Mouse (Mus musculus) cerebellum, adult 11-12 months (tissue): ENCODE data around the gene Coil.
"Not testable (repeated sequence)": the region's sequence is repeated elsewhere in the genome, so short reads cannot be mapped to it uniquely, and the experiment has no call there.

Source experiments
- DNase-seq: peaks from one replicate; pipeline ENCODE4 v3.0.0; 2022

The Coil gene

GRCm38 (mm10) chr11:89006404-89006803, 36.4 kb downstream of the Coil start:
- DNase-seq, result no peak

GRCm38 (mm10) chr11:89007582-89007981, 37.5 kb downstream of the Coil start:
- no peak for DNase-seq

GRCm38 (mm10) chr11:89009066-89009465, 39.0 kb downstream of the Coil start:
- no peak for DNase-seq

- no peak for DNase-seq
These were observed 39.4 kb downstream of the Coil start for GRCm38 (mm10) chr11:89009496-89009895.

- no peak for DNase-seq
These were observed 42.2 kb downstream of the Coil start for GRCm38 (mm10) chr11:89012241-89012640.

GRCm38 (mm10) chr11:89017514-89018182, 47.6 kb downstream of the Coil start:
- DNase-seq, result no peak

- DNase-seq, result no peak
These were observed 50.7 kb downstream of the Coil start for GRCm38 (mm10) chr11:89020681-89021305.

- DNase-seq, result no peak
These were observed 51.6 kb downstream of the Coil start for GRCm38 (mm10) chr11:89021687-89022086.

- no peak for DNase-seq
These were observed 52.2 kb downstream of the Coil start for GRCm38 (mm10) chr11:89022120-89022731.

GRCm38 (mm10) chr11:89023477-89023876, 53.4 kb downstream of the Coil start:
- DNase-seq, result no peak

- DNase-seq, result peak; percentile 27
These were observed 54.3 kb downstream of the Coil start for GRCm38 (mm10) chr11:89024181-89024881.

- no peak for DNase-seq
These were observed 55.6 kb downstream of the Coil start for GRCm38 (mm10) chr11:89025603-89026002.

GRCm38 (mm10) chr11:89026117-89026516, 56.1 kb downstream of the Coil start:
- DNase-seq, result no peak

- DNase-seq, result no peak
These were observed 57.9 kb downstream of the Coil start for GRCm38 (mm10) chr11:89027955-89028361.

- DNase-seq, result no peak
These were observed 58.9 kb downstream of the Coil start for GRCm38 (mm10) chr11:89028871-89029405.

- DNase-seq, result no peak
These were observed 60.5 kb downstream of the Coil start for GRCm38 (mm10) chr11:89030552-89030951.

GRCm38 (mm10) chr11:89031189-89031588, 61.1 kb downstream of the Coil start:
- DNase-seq, result no peak

GRCm38 (mm10) chr11:89034592-89034991, 64.5 kb downstream of the Coil start:
- no peak for DNase-seq

- DNase-seq, result no peak
These were observed 65.5 kb downstream of the Coil start for GRCm38 (mm10) chr11:89035552-89035951.

GRCm38 (mm10) chr11:89038496-89038895, 68.4 kb downstream of the Coil start:
- no peak for DNase-seq

- no peak for DNase-seq
These were observed 69.3 kb downstream of the Coil start for GRCm38 (mm10) chr11:89039325-89039724.

GRCm38 (mm10) chr11:89041073-89041472, 71.0 kb downstream of the Coil start:
- not testable (repeated sequence) for DNase-seq
